Mouse (Mus musculus) spleen, postnatal 4 days (tissue): Measurements from ENCODE around the gene Lama4.

Experiments
- DNase-seq, 2 experiments: peaks; one replicate each; pipeline ENCODE4 v3.0.0; 2022; ENCODE audit warnings: low spot score in 2 of 2

The Lama4 gene

GRCm38 (mm10) chr10:39157321-39157720 lies 192.0 kb downstream of the Lama4 start:
- no peak for DNase-seq

- DNase-seq, result no peak
These were observed 193.0 kb downstream of the Lama4 start for GRCm38 (mm10) chr10:39158306-39158705.
